Mouse (Mus musculus): ENCODE results near the gene Uxs1. TPM values are rescaled to one million over a fixed set of nuclear protein-coding genes. Genes with fewer than 3 reads are reported as not detected.
A peak's percentile ranks its signal among the peaks of the same experiment; 100 is the strongest.

The Uxs1 gene
- polyA plus RNA-seq, 1 experiment from 2014 or later, result 16.3 TPM

DNA sequence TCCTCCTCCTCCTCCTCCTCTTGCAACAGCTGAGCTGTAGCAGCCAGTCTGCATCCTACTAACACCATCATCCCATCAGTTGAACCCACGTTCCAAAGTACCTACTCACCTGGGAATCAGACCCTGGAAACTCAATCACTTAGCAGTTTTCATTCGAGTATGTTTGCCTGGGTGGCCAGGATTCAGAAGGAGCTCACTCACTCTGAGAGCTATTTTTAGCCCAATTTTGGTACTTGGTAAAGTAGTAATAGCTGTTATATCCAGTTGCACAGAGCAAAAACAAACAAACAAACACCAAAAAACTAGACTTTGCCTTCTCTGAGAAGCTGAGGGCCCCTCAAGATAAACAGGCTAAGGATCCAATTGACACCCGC is 985 bp downstream of the Uxs1 start:
- peak overlapping the region; percentile 89 for H3K9ac ChIP-seq (replicated peaks)
- H3K36me3 ChIP-seq, result no peaks in the 10 kb centered on the region
- H3K4me3 ChIP-seq (replicated peaks), result peak overlapping the region; percentile 73
- H3K27me3 ChIP-seq, result no peaks in the 10 kb centered on the region
- H3K4me2 ChIP-seq (replicated peaks), result peak overlapping the region; percentile 96
- H3K9me3 ChIP-seq, result no peaks in the 10 kb centered on the region
- 0% methylated on average over 3 of the region's 3 CpGs for WGBS
- peaks cover 29% of the 10 kb centered on the region for H3K4me1 ChIP-seq (replicated peaks)
- no peak for ATAC-seq
- peak overlapping the region; percentile 94 for H3K27ac ChIP-seq

DNA sequence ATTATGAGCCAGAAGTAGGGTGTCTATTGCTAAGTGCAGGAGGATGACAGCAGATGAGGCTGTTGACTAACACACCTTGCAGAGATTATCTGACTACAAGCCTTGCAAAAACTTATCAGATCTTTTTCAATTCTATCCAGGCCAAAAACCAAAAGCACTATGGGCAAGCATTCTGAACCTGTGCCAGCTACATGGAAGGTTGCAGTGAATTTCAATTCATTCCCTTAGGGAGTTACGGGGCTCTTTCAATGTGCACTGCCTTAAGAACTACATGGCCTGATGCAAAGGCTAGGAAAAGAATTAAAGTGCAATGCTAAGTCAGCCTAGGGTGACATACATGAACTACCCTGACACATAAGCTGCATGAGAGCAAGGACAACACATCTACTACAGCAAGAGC is 4.2 kb downstream of the Uxs1 start:
- no peaks in the 10 kb centered on the region for H3K36me3 ChIP-seq
- H3K9ac ChIP-seq (replicated peaks), result no peak overlapping the region
- H3K27me3 ChIP-seq, result no peaks in the 10 kb centered on the region
- peak overlapping the region; percentile 25; the same call in 1 of the 2 replicates for H3K27ac ChIP-seq
- H3K4me1 ChIP-seq (replicated peaks), result peaks cover 27% of the 10 kb centered on the region
- WGBS, result 93% methylated on average over 1 of the region's 1 CpGs
- no peaks in the 10 kb centered on the region for H3K9me3 ChIP-seq
- ATAC-seq, result no peak
- no peak overlapping the region for H3K4me2 ChIP-seq (replicated peaks)
- no peak overlapping the region for H3K4me3 ChIP-seq (replicated peaks)

DNA sequence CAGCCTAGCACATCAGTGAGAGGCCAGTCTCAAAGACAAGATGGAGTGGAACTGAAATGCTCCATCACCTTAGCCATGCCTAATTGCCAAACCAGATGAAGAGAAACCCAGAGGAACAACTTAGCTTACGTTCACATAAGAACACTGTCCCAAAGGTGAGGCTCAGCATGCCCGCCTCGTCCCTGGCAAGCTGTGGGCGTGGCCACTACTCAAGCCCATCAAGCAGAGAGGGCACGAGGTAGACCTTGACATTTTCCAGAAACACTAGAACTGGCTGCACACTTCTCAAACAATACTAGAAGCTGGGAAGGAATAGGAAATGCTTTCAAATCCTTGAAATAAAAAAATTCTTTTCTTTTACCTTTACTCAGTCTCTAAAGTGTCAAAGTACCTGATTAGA is 5.0 kb downstream of the Uxs1 start:
- Histone ChIP-seq H3K4me1 (replicated peaks) (peaks cover 26% of the 10 kb centered on the region), H3K4me3 (replicated peaks) (no peak overlapping the region), H3K27ac (no peak overlapping the region), H3K9me3 (no peaks in the 10 kb centered on the region), H3K4me2 (replicated peaks) (no peak overlapping the region), H3K36me3 (no peaks in the 10 kb centered on the region), H3K27me3 (no peaks in the 10 kb centered on the region), H3K9ac (replicated peaks) (no peak overlapping the region)
- no peak for ATAC-seq
- 89% methylated on average over 5 of the region's 5 CpGs for WGBS

DNA sequence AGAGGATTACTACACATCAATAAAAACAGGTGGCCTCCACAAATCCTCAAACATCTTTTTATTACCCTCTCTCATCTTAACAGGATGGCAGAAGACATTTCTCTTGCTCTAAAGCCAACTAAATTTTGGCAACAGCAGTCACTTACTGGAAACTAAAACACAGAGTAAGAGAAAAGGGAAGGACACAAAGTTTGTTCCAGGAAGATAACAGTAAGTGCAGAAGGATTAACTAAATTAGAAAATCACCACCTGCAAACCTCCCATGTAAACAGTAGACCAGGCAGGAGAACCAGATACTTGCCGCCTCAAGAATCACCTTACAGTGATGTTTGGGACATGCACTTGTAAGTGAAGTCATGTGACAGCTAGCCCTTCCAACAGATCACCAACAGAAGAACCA is 5.8 kb downstream of the Uxs1 start:
- ATAC-seq, result no peak
- WGBS, result 90% methylated on average over 1 of the region's 1 CpGs
- Histone ChIP-seq H3K4me1 (replicated peaks) (peaks cover 25% of the 10 kb centered on the region), H3K9me3 (no peaks in the 10 kb centered on the region), H3K9ac (replicated peaks) (no peak overlapping the region), H3K36me3 (no peaks in the 10 kb centered on the region), H3K27me3 (no peaks in the 10 kb centered on the region), H3K4me3 (replicated peaks) (no peak overlapping the region), H3K27ac (no peak overlapping the region), H3K4me2 (replicated peaks) (no peak overlapping the region)

DNA sequence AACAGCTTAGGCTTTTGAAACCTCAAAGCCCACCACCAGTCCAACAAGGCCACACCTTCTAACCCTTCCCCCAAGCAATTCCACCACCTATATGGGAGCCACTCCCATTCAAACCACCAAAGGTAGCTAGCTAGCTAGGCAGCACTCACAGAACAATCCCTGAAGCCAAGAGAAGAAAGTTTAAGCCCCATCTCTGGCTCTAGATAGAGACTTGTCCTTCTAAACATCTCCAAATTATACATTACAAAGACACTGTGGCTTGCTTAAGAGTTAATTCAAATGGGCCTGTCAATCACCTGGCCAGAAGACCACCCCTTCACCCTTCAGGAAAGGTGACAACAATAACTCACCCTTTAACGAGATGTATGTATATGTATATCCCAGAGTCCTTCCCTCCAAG is 7.0 kb downstream of the Uxs1 start:
- Histone ChIP-seq H3K4me2 (replicated peaks) (no peak overlapping the region), H3K9me3 (no peaks in the 10 kb centered on the region), H3K36me3 (no peaks in the 10 kb centered on the region), H3K27ac (no peak overlapping the region), H3K4me1 (replicated peaks) (peaks cover 16% of the 10 kb centered on the region), H3K4me3 (replicated peaks) (no peak overlapping the region), H3K27me3 (no peaks in the 10 kb centered on the region), H3K9ac (replicated peaks) (no peak overlapping the region)
- ATAC-seq, result no peak
- 75% methylated on average over 1 of the region's 1 CpGs for WGBS

DNA sequence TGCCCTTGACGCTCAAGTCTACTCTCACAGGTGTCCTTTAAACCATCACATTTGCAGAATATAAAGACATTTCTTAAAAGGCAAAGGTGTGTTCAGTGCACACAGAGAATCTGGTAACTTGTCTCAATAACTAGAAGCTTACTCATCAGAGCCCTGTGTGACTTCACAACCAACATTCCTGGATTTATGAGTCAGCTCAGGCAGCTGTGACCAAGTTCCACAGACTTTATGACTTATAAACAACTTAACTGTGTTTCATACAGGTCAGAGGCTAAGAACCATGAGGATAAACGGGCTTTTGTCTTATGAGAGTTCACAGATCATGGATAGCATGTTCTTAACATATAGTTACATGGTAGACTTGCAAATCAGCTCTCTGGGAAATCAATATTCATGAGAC is 8.5 kb downstream of the Uxs1 start:
- no peak overlapping the region for H3K27ac ChIP-seq
- H3K9me3 ChIP-seq, result no peaks in the 10 kb centered on the region
- H3K4me2 ChIP-seq (replicated peaks), result no peak overlapping the region
- H3K36me3 ChIP-seq, result no peaks in the 10 kb centered on the region
- H3K27me3 ChIP-seq, result no peaks in the 10 kb centered on the region
- WGBS, result 95% methylated on average over 2 of the region's 2 CpGs
- peaks cover 7% of the 10 kb centered on the region for H3K4me1 ChIP-seq (replicated peaks)
- H3K9ac ChIP-seq (replicated peaks), result no peak overlapping the region
- no peak for ATAC-seq
- no peak overlapping the region for H3K4me3 ChIP-seq (replicated peaks)

DNA sequence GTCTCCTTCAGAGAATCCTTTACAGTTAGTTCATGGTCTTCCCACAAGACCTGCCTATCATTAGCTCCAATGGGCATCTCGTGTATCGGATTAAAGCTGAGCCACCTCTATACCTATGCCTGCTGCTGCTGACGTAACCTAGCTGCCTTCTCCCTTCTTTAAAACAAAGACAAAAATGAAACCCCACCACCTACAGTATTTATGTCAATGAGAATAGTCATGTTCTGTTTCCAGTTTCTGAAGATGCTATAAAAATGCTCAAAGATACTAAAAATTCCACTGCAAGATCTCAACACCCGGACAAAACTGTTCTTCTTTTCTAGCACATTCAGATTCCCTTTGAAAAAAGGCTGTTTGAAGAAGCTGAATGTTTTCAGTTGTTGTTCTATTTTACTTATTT is 9.2 kb downstream of the Uxs1 start:
- Histone ChIP-seq H3K27ac (no peak overlapping the region), H3K9me3 (no peaks in the 10 kb centered on the region), H3K4me1 (replicated peaks) (peaks cover 3% of the 10 kb centered on the region; the same call in 1 of the 2 replicates), H3K27me3 (no peaks in the 10 kb centered on the region), H3K9ac (replicated peaks) (no peak overlapping the region), H3K4me2 (replicated peaks) (no peak overlapping the region), H3K4me3 (replicated peaks) (no peak overlapping the region), H3K36me3 (no peaks in the 10 kb centered on the region)
- no peak for ATAC-seq
- 91% methylated on average over 4 of the region's 4 CpGs for WGBS

DNA sequence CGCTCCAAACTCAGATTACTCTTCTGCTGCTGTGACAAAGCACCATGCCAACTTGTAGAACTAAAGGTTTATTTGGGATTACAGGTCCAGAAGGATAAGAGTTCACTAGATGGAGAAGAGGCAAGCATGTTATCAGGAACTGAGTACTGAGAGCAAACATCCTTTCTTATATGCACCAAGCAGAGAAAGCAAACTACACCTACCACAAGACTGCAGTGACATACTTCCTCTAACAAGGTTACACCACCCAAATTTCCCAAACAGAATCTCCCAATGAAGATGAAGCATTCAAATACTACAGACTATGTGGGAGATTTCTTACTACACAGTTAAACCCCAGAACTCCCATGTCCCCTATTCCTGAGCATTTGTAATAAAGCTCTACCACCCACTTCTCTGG is 15.8 kb downstream of the Uxs1 start:
- Histone ChIP-seq H3K27me3 (no peaks in the 10 kb centered on the region), H3K9ac (replicated peaks) (no peak overlapping the region), H3K4me3 (replicated peaks) (no peak overlapping the region), H3K36me3 (peaks cover 7% of the 10 kb centered on the region; the same call in 1 of the 2 replicates), H3K4me2 (replicated peaks) (no peak overlapping the region), H3K4me1 (replicated peaks) (no peaks in the 10 kb centered on the region), H3K9me3 (no peaks in the 10 kb centered on the region), H3K27ac (no peak overlapping the region)
- ATAC-seq, result no peak
- WGBS, result 97% methylated on average over 1 of the region's 1 CpGs

DNA sequence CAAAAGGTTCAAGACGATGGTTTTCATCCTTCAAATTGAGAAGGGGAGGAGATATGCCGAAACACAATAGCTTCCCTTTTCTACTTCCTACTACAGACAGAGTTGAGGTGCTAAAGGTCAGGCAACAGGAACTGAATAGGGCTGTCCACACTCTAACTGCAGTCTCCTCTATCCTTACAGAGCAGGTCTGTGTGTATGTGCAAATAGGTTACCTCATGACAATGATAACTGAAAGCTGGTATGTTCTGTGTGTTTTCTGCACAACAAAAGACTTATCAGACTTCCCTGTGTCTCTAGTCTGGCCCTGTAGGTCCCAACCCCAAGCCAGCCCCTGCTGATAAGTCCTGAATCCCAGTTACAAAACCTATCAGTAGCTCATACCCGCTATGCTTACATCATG is 16.5 kb downstream of the Uxs1 start:
- Histone ChIP-seq H3K4me1 (replicated peaks) (no peaks in the 10 kb centered on the region), H3K4me3 (replicated peaks) (no peak overlapping the region), H3K9me3 (no peaks in the 10 kb centered on the region), H3K27ac (no peak overlapping the region), H3K36me3 (peaks cover 7% of the 10 kb centered on the region; the same call in 1 of the 2 replicates), H3K27me3 (no peaks in the 10 kb centered on the region), H3K4me2 (replicated peaks) (no peak overlapping the region), H3K9ac (replicated peaks) (no peak overlapping the region)
- WGBS, result 88% methylated on average over 3 of the region's 3 CpGs
- no peak for ATAC-seq

DNA sequence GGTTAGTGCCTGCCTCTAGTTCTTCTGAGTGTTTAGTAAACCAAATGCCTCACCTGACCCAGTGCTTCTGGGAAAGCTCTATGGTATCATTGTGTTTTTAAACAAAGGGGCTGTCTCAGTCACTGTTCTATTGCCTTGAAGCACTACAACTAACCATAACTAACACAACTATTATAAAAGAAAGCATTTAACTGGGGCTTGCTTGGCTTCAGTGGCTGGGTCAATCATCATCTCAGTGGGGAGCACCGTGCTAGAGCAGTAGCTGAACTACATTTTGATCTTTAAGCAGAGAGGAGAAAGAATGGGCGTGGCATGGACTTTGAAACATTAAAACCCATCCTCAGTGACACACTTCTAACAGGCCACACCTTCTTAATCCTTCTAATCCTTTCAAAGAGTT is 18.2 kb downstream of the Uxs1 start:
- 88% methylated on average over 2 of the region's 2 CpGs for WGBS
- Histone ChIP-seq H3K27me3 (no peaks in the 10 kb centered on the region), H3K9me3 (no peaks in the 10 kb centered on the region), H3K4me2 (replicated peaks) (no peak overlapping the region), H3K9ac (replicated peaks) (no peak overlapping the region), H3K4me3 (replicated peaks) (no peak overlapping the region), H3K36me3 (peaks cover 7% of the 10 kb centered on the region; the same call in 1 of the 2 replicates), H3K27ac (no peak overlapping the region), H3K4me1 (replicated peaks) (no peaks in the 10 kb centered on the region)
- ATAC-seq, result no peak

DNA sequence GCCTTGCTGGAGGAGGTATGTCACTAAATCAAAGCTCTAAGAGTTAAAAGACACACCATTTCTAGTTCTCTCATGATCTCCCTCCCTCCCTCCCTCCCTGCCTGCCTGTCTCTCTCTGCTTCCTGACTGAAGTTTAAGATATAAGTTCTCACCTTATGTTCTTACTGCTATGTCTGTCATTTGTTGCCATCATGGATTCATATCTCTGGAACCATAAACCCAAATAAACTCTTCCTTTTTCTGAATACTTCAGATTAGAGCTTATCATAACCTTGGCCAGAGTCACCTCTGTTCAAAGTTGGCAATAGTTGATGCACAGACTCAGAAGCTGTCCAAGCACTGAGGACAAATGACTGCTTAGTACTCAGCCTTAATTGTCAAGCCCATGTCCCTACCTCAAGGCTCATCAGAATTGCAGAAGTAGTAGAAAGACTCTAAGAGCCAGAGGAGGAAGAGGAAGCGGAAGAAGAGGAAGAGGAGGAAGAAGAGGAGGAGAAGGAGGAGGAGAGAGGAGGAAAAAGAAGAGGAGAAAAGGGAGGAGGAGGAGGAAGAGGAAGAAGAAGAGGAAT is 23.6 kb downstream of the Uxs1 start:
- no peak overlapping the region for H3K27ac ChIP-seq
- H3K4me1 ChIP-seq (replicated peaks), result no peaks in the 10 kb centered on the region
- WGBS, result 100% methylated on average over 1 of the region's 1 CpGs
- no peak overlapping the region for H3K9ac ChIP-seq (replicated peaks)
- peaks cover 27% of the 10 kb centered on the region for H3K36me3 ChIP-seq
- no peak overlapping the region for H3K4me2 ChIP-seq (replicated peaks)
- no peaks in the 10 kb centered on the region for H3K27me3 ChIP-seq
- no peak for ATAC-seq
- H3K4me3 ChIP-seq (replicated peaks), result no peak overlapping the region
- no peaks in the 10 kb centered on the region for H3K9me3 ChIP-seq

DNA sequence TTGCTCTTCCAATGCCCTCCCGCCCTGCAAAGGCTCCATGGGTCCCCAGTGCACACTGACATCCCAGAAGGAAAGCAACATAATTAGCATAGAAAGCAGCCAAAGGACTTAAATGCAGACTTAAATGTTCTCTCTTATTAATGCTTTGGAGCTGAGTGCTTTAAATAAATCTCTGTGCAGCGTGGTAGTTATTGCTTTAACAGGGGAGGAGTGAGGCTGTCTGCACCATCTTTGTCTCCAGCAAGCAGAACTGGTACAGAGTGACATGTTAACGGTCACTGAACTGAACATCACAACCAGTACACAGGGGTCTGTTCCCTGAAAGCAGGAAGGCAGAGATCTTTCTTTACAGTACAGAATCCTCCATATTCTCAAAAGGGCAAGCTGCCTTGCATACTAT is 29.6 kb downstream of the Uxs1 start:
- H3K9ac ChIP-seq (replicated peaks), result no peak overlapping the region
- WGBS, result 93% methylated on average over 3 of the region's 3 CpGs
- H3K4me3 ChIP-seq (replicated peaks), result no peak overlapping the region
- no peaks in the 10 kb centered on the region for H3K4me1 ChIP-seq (replicated peaks)
- peaks cover 31% of the 10 kb centered on the region for H3K36me3 ChIP-seq
- no peak overlapping the region for H3K4me2 ChIP-seq (replicated peaks)
- ATAC-seq, result no peak
- no peaks in the 10 kb centered on the region for H3K9me3 ChIP-seq
- no peak overlapping the region for H3K27ac ChIP-seq
- H3K27me3 ChIP-seq, result no peaks in the 10 kb centered on the region

DNA sequence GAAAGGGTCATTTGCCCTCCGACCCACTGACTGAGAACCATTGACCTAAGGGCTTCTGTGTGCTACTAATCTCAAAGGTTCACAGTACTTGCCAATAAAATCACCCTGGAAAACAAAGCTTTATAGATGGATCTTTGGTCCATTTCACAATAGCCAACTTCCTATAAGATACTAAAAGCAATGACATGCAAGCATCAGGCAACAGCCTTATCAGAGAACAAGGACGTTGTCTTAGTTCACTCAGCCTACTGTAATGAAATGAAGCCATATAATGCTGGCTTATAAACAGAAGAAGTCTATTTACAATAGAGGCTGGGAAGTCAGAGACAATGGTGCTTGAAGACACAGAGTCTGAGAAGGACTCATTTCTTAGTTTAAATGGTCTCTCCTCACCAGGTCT is 37.8 kb downstream of the Uxs1 start:
- Histone ChIP-seq H3K4me2 (replicated peaks) (no peak overlapping the region), H3K27ac (no peak overlapping the region), H3K9ac (replicated peaks) (no peak overlapping the region), H3K27me3 (no peaks in the 10 kb centered on the region), H3K4me1 (replicated peaks) (no peaks in the 10 kb centered on the region), H3K36me3 (peaks cover 16% of the 10 kb centered on the region), H3K4me3 (replicated peaks) (no peak overlapping the region), H3K9me3 (no peaks in the 10 kb centered on the region)
- no peak for ATAC-seq
- 91% methylated on average over 2 of the region's 2 CpGs for WGBS
